ENCODE assay signal across 27 mouse cellular contexts in the genomic region with DNA sequence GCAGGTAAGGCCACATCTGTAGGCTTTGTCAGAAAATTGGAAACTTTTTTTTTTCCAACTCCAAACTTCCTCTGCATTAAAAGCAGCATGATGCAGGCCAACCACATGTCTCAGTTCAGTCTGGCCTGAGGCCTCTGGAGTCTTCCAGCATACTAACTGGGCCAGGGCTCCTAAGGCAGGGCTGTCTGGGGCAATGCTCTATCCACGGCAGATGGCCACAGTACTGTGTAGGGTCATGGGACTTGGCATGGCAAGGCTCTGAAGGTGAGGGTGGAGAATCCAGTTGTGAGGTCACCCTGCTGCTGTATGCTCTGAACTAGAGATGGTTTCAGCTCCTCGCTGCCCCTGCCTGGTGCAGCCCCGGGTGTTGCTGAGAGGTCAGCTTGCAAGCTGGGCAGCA.
DNase-seq lines count a peak whose midpoint lies in the region; ATAC-seq lines count a peak whose summit lies in the region.
"Had no signal": no experiment of that assay in that cellular context is flagged by ENCODE, and none has a peak within 500 bp of the region (broad histone marks: within the 10 kb centered on the region; RNA-seq: fewer than 3 reads in every experiment).

No protein-coding gene starts in this region.

- peak; percentile 52 for DNase-seq in cerebellum, adult 9-10 months
- DNase-seq in cerebellum, adult 18-20 months: no peak
- peak; percentile 49 to 51 for DNase-seq in cerebellum, postnatal 25 days
- no peak for DNase-seq in cerebellum, adult 8-10 months
- DNase-seq in kidney, postnatal 25 days: no peak
- DNase-seq: adrenal gland, postnatal 10 days; adrenal gland, postnatal 36 days; B cell, adult 2 months; gastrocnemius, postnatal 25 days; heart, adult 18-20 months; heart, postnatal 10 days; heart, postnatal 36 days; kidney, adult 11 months; kidney, adult 8-10 months had no signal

- H3K27ac ChIP-seq in kidney, embryonic 15.5 days: no peak overlapping the region
- H3K27ac ChIP-seq: embryonic facial prominence, embryonic 13.5 days; forebrain, embryonic 10.5 days; heart, embryonic 15.5 days; hindbrain, embryonic 10.5 days; intestine, embryonic 15.5 days had no signal

- H3K9ac ChIP-seq in kidney, embryonic 15.5 days: no peak overlapping the region
- H3K9ac ChIP-seq: embryonic facial prominence, embryonic 13.5 days; forebrain, embryonic 13.5 days; heart, embryonic 12.5 days; heart, embryonic 15.5 days; hindbrain, embryonic 13.5 days; intestine, embryonic 15.5 days had no signal

- 0 out of 2 replicates have a peak, but pooled peaks have one; percentile 24 for ATAC-seq in kidney, embryonic 15.5 days (replicated peaks; ENCODE audit: low FRiP score)
- ATAC-seq: forebrain, embryonic 13.5 days; hindbrain, embryonic 16.5 days; intestine, embryonic 15.5 days; Patski had no signal

- H3K27me3 ChIP-seq in kidney, embryonic 15.5 days: no peaks in the 10 kb centered on the region
- H3K27me3 ChIP-seq: CH12.LX; embryonic facial prominence, embryonic 13.5 days; forebrain, embryonic 13.5 days; hindbrain, embryonic 13.5 days; intestine, embryonic 15.5 days had no signal

- H3K9me3 ChIP-seq in kidney, embryonic 15.5 days (replicated peaks): no peaks in the 10 kb centered on the region
- H3K9me3 ChIP-seq: embryonic facial prominence, embryonic 13.5 days; forebrain, embryonic 10.5 days; forebrain, embryonic 13.5 days; heart, embryonic 12.5 days; heart, embryonic 15.5 days; hindbrain, embryonic 10.5 days; hindbrain, embryonic 13.5 days; intestine, embryonic 15.5 days had no signal

- no peaks in the 10 kb centered on the region for H3K36me3 ChIP-seq in kidney, embryonic 15.5 days
- H3K36me3 ChIP-seq: G1E; heart, embryonic 12.5 days; heart, embryonic 15.5 days; hindbrain, embryonic 13.5 days; intestine, embryonic 15.5 days had no signal

- H3K4me1 ChIP-seq in kidney, embryonic 15.5 days: 0 out of 2 replicates have a peak, but pooled peaks cover 4% of the 10 kb centered on the region
- H3K4me1 ChIP-seq: heart, embryonic 12.5 days; heart, embryonic 15.5 days; intestine, embryonic 15.5 days had no signal

- H3K4me2 ChIP-seq in kidney, embryonic 15.5 days: no peak overlapping the region
- H3K4me2 ChIP-seq: embryonic facial prominence, embryonic 13.5 days; forebrain, embryonic 13.5 days; heart, embryonic 12.5 days; heart, embryonic 15.5 days; hindbrain, embryonic 13.5 days; intestine, embryonic 15.5 days had no signal

- 86% methylated on average over 3 of the region's 3 CpGs for WGBS in kidney, embryonic 15.5 days

- H3K4me3 ChIP-seq in kidney, embryonic 15.5 days (replicated peaks): no peak overlapping the region
- H3K4me3 ChIP-seq: embryonic facial prominence, embryonic 13.5 days; forebrain, embryonic 10.5 days; forebrain, embryonic 13.5 days; heart, embryonic 12.5 days; heart, embryonic 15.5 days; hindbrain, embryonic 10.5 days; hindbrain, embryonic 13.5 days; intestine, embryonic 15.5 days had no signal

Comparison
In these comparisons a context has a peak if more than half of its experiments do, and no peak if none do; other contexts are left out.
1. DNase-seq: peak in cerebellum, adult 9-10 months (single experiment) and cerebellum, postnatal 25 days (2 of 2); none in cerebellum, adult 18-20 months (0 of 2), cerebellum, adult 8-10 months (single experiment) and kidney, postnatal 25 days (0 of 2).